Mouse (Mus musculus) brain, adult 10 weeks (tissue): ENCODE data around the gene Lmx1a. TPM values are rescaled to one million over a fixed set of nuclear protein-coding genes. Genes with fewer than 3 reads are reported as not detected.

Experiments used
- polyA plus RNA-seq: library from polyadenylated mRNA; stranded (reverse); fragments of 350-450 nt; fragmentation: Illumina TruSeq; extraction: RNeasy Lipid Tissue Mini Kit (QIAGEN cat#74804); gene quantifications from one replicate; pipeline ENCODE4 v1.2.3, GENCODE M21; 2015; ENCODE audit warnings: low read depth, low replicate concordance

Gene Lmx1a
- polyA plus RNA-seq = not detected

GRCm38 (mm10) chr1:167689232-167689261 lies at the start of gene Lmx1a:
Gene Lmx1a, plus strand, starts transcription at chr1:167689237.

Other genes with a start within 250 kb of the Lmx1a start
- not detected for gene Lrrc52, start 222.5 kb upstream of the Lmx1a start, polyA plus RNA-seq
- 29.0 TPM for gene Rxrg, start 90.9 kb upstream of the Lmx1a start, polyA plus RNA-seq